ENCODE assay signal across 8 mouse cellular contexts in the genomic region with DNA sequence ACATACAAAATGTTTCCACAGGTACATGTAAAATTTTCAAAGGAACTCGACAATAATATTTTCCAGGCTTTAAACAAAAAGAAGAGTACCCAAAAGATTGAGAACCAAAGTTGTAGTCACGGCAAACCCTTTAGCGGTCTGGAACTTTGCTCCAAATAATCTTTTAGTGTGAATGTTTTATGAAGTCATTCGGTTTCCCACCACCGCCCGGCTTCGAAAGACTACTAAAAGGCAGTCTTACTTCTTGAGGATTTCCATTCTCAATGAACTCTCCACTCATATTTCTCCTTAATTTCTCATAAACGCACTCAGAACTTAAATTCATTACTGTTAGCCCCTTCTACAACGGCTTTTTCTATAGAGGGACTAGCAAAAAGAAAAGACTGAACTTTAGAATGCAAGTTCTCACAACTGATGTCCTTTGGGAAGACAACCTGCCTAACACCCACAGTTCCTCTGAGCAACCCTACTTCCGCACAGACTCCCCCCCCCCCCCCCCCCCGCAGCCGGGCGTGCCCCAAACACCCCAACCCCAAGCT. TPM values are rescaled to one million over a fixed set of nuclear protein-coding genes. Genes with fewer than 3 reads are reported as not detected.
DNase-seq lines count a peak whose midpoint lies in the region; ATAC-seq lines count a peak whose summit lies in the region.

No protein-coding gene starts in this region.

- H3K9ac ChIP-seq in hindbrain, embryonic 15.5 days = peak overlapping the region; percentile 73; the same call in 1 of the 2 replicates
- peak overlapping the region; percentile 78 for H3K9ac ChIP-seq in lung, embryonic 16.5 days (ENCODE audit: low read length)

- DNase-seq in kidney, adult 18-20 months = peak; percentile 3
- DNase-seq in kidney, adult 11 months = no peak
- DNase-seq in c-Kit-positive CD71-negative TER-119-negative erythroid progenitor cells, embryonic 14.5 days (ENCODE audit: low read depth) = peak; percentile 32
- DNase-seq in frontal cortex, postnatal 14 days (ENCODE audit: low spot score in 2 of 2) = no peak
- no peak for DNase-seq in embryo, embryonic 10 days (ENCODE audit: low spot score)
- no peak for DNase-seq in gastrocnemius, postnatal 25 days

- H3K27ac ChIP-seq in hindbrain, embryonic 15.5 days (replicated peaks) = peak overlapping the region; percentile 97
- H3K27ac ChIP-seq in lung, embryonic 16.5 days (ENCODE audit: low read length) = peak overlapping the region; percentile 92; the same call in 1 of the 2 replicates

- peak overlapping the region; percentile 76 for H3K4me2 ChIP-seq in hindbrain, embryonic 15.5 days
- peak overlapping the region; percentile 73 for H3K4me2 ChIP-seq in lung, embryonic 16.5 days (ENCODE audit: low read depth, low read length)

- peak overlapping the region; percentile 76 for H3K4me3 ChIP-seq in hindbrain, embryonic 15.5 days
- H3K4me3 ChIP-seq in lung, embryonic 16.5 days (ENCODE audit: low read length) = peak overlapping the region; percentile 96

- no peaks in the 10 kb centered on the region for H3K9me3 ChIP-seq in hindbrain, embryonic 15.5 days
- H3K9me3 ChIP-seq in lung, embryonic 16.5 days (ENCODE audit: control insufficient read depth, low read length) = no peaks in the 10 kb centered on the region

- H3K36me3 ChIP-seq in hindbrain, embryonic 15.5 days = no peaks in the 10 kb centered on the region
- peaks cover 14% of the 10 kb centered on the region for H3K36me3 ChIP-seq in lung, embryonic 16.5 days (ENCODE audit: control insufficient read depth, insufficient read depth, low read length)

- peaks cover 17% of the 10 kb centered on the region for H3K4me1 ChIP-seq in hindbrain, embryonic 15.5 days (replicated peaks)
- peaks cover 7% of the 10 kb centered on the region for H3K4me1 ChIP-seq in lung, embryonic 16.5 days (replicated peaks; ENCODE audit: control insufficient read depth, insufficient read depth, low read length)

- no peaks in the 10 kb centered on the region for H3K27me3 ChIP-seq in hindbrain, embryonic 15.5 days
- no peaks in the 10 kb centered on the region for H3K27me3 ChIP-seq in lung, embryonic 16.5 days (ENCODE audit: control insufficient read depth, insufficient read depth, low read depth, low read length)

- ATAC-seq in hindbrain, embryonic 15.5 days (ENCODE audit: low FRiP score, low read depth) = no peak
- ATAC-seq in lung, embryonic 16.5 days (ENCODE audit: low read depth) = no peak

- whole genome bisulfite sequencing in hindbrain, embryonic 15.5 days = 7% methylated on average over 11 of the region's 13 CpGs
- WGBS in lung, embryonic 16.5 days = 4% methylated on average over 10 of the region's 13 CpGs

RNA-seq across cellular contexts. Expression of a gene that starts 0.6 kb away (rescaled TPM):
- polyA plus RNA-seq in hindbrain, embryonic 15.5 days (2015; fragmentation: Nextera tagmentation; extraction: Ambion mirVana) = 27.5 and 31.7 TPM in 2 replicates
- polyA plus RNA-seq in lung, embryonic 16.5 days (2015; fragmentation: Nextera tagmentation; extraction: Ambion mirVana) = 55.7 and 63.3 TPM in 2 replicates
- total RNA-seq in gastrocnemius, postnatal 25 days (2021) = 1 to 10 TPM; 8.5 to 9.1 TPM

RNA-seq across cellular contexts. Expression of a gene that starts 0.8 kb away (rescaled TPM):
- polyA plus RNA-seq in hindbrain, embryonic 15.5 days (2015; fragmentation: Nextera tagmentation; extraction: Ambion mirVana) = 4.2 and 4.5 TPM in 2 replicates
- polyA plus RNA-seq in lung, embryonic 16.5 days (2015; fragmentation: Nextera tagmentation; extraction: Ambion mirVana) = 8.3 and 8.5 TPM in 2 replicates
- under 1 TPM; 0.51 to 0.72 TPM for total RNA-seq in gastrocnemius, postnatal 25 days (2021)

RNA-seq across cellular contexts. Expression of a gene that starts 53.4 kb away (rescaled TPM):
- 157 and 193 TPM in 2 replicates for polyA plus RNA-seq in hindbrain, embryonic 15.5 days (2015; fragmentation: Nextera tagmentation; extraction: Ambion mirVana)
- 10.3 and 11.3 TPM in 2 replicates for polyA plus RNA-seq in lung, embryonic 16.5 days (2015; fragmentation: Nextera tagmentation; extraction: Ambion mirVana)
- total RNA-seq in gastrocnemius, postnatal 25 days (2021) = 10 to 100 TPM; 93.4 to 95.2 TPM

Comparison
In these comparisons a context has a peak if more than half of its experiments do, and no peak if none do; other contexts are left out.
1. DNase-seq: peak in kidney, adult 18-20 months (single experiment) and c-Kit-positive CD71-negative TER-119-negative erythroid progenitor cells, embryonic 14.5 days (single experiment); none in kidney, adult 11 months (single experiment), frontal cortex, postnatal 14 days (0 of 2), embryo, embryonic 10 days (single experiment) and gastrocnemius, postnatal 25 days (single experiment).
2. RNA of a gene that starts 53.4 kb away (polyA plus RNA-seq): 157 to 193 TPM in hindbrain, embryonic 15.5 days; 10.3 to 11.3 TPM in lung, embryonic 16.5 days; every median in the first group is over 10 times any median in the second.